Mouse (Mus musculus) stomach, postnatal 0 days (tissue): ENCODE measurements around the gene 2310022B05Rik. TPM values are rescaled to one million over a fixed set of nuclear protein-coding genes. Genes with fewer than 3 reads are reported as not detected.

Experiments used
- ATAC-seq: fragments of 200-750 bp; cut with Nextera tagmentation; 2 replicates; pipeline ENCODE4 v1.8.0; 2017; ENCODE audit not compliant: low FRiP score, low TSS enrichment
- DNase-seq: peaks from one replicate; pipeline ENCODE4 v3.0.0-alpha.2; 2016; ENCODE audit warnings: low spot score
- H3K27ac ChIP-seq: fragments of 300-500 bp; sonication (generic); replicated peaks from 2 replicates; pipeline ENCODE4 v1.5.1; 2014; ENCODE audit warnings: mild to moderate bottlenecking, control low read depth
- H3K27me3 ChIP-seq: fragments of 300-500 bp; sonication (generic); 2 replicates; pipeline ENCODE4 v1.6.1; 2014; ENCODE audit warnings: low read length; ENCODE audit not compliant: control insufficient read depth, insufficient read depth
- H3K36me3 ChIP-seq: fragments of 300-500 bp; sonication (generic); 2 replicates; pipeline ENCODE4 v1.6.1; 2014; ENCODE audit warnings: low read length, mixed read lengths; ENCODE audit not compliant: control insufficient read depth, insufficient read depth
- H3K4me1 ChIP-seq: fragments of 300-500 bp; sonication (generic); replicated peaks from 2 replicates; pipeline ENCODE4 v1.6.1; 2014; ENCODE audit warnings: antibody characterized with exemption; ENCODE audit not compliant: control insufficient read depth, insufficient read depth
- H3K4me2 ChIP-seq: fragments of 300-500 bp; sonication (generic); replicated peaks from 2 replicates; pipeline ENCODE4 v1.6.1; 2014; ENCODE audit warnings: low read depth, mild to moderate bottlenecking, control low read depth, moderate library complexity
- H3K4me3 ChIP-seq: fragments of 300-500 bp; sonication (generic); 2 replicates; pipeline ENCODE4 v1.5.1; 2014; ENCODE audit warnings: low read depth, low read length, control low read depth
- H3K9ac ChIP-seq: fragments of 300-500 bp; sonication (generic); 2 replicates; pipeline ENCODE4 v1.6.1; 2014; ENCODE audit warnings: mild to moderate bottlenecking, low read length, control low read depth, mixed read lengths
- H3K9me3 ChIP-seq: fragments of 300-500 bp; sonication (generic); 2 replicates; pipeline ENCODE4 v1.6.1; 2016; ENCODE audit warnings: low read length; ENCODE audit not compliant: control insufficient read depth
- CTCF ChIP-seq: IDR thresholded peaks from 2 replicates; pipeline ENCODE4 v1.5.1; 2016; ENCODE audit warnings: antibody characterized with exemption, low read depth, mild to moderate bottlenecking, moderate library complexity
- EP300 ChIP-seq: optimal IDR thresholded peaks from 2 replicates; pipeline ENCODE3; 2016; ENCODE audit warnings: antibody characterized with exemption
- WGBS: fragments of 180-500 bp; shearing (Covaris S2); extraction: QIAGEN DNeasy Blood & Tissue Kit; methylation state at CpG from one replicate; pipeline ENCODE4 v1.1.7; 2014; 5-methylcytosine and 5-hydroxymethylcytosine counted together
- polyA plus RNA-seq: library from polyadenylated mRNA; unstranded; fragments of >200 nt; fragmentation: Nextera tagmentation; extraction: Ambion mirVana; gene quantifications from 2 replicates; pipeline ENCODE4 v1.2.1, GENCODE M21; 2015

2310022B05Rik gene
- polyA plus RNA-seq, 1 experiment from 2014 or later = 17.9 TPM

GRCm38 (mm10) chr8:124657961-124658360 lies 5.2 kb downstream of the 2310022B05Rik start:
- Histone ChIP-seq H3K36me3 (no peaks in the 10 kb centered on the region), H3K27me3 (no peaks in the 10 kb centered on the region), H3K9me3 (no peaks in the 10 kb centered on the region), H3K4me3 (no peak overlapping the region), H3K4me1 (peaks cover 13% of the 10 kb centered on the region), H3K4me2 (no peak overlapping the region), H3K27ac (0 out of 2 replicates have a peak overlapping the region, but pooled peaks have one; percentile 1), H3K9ac (no peak overlapping the region)
- TF ChIP-seq EP300 (no peak), CTCF (no peak)
- DNase-seq (no peak), ATAC-seq (no peak)
- 70% methylated on average over 7 of the region's 7 CpGs for WGBS

GRCm38 (mm10) chr8:124653568-124654475 lies 9.3 kb downstream of the 2310022B05Rik start:
- Histone ChIP-seq H3K27ac (peak overlapping the region; percentile 77), H3K4me2 (no peak overlapping the region), H3K36me3 (no peaks in the 10 kb centered on the region), H3K27me3 (no peaks in the 10 kb centered on the region), H3K9me3 (no peaks in the 10 kb centered on the region), H3K4me1 (peaks cover 12% of the 10 kb centered on the region), H3K4me3 (no peak overlapping the region), H3K9ac (no peak overlapping the region)
- TF ChIP-seq CTCF = no peak
- no peak for TF ChIP-seq EP300
- no peak for ATAC-seq
- DNase-seq = no peak
- WGBS = 58% methylated on average over 28 of the region's 28 CpGs

GRCm38 (mm10) chr8:124652546-124652945 lies 10.6 kb downstream of the 2310022B05Rik start:
- WGBS = 8% methylated on average over 4 of the region's 4 CpGs
- TF ChIP-seq CTCF (no peak), EP300 (no peak)
- Histone ChIP-seq H3K9ac (no peak overlapping the region), H3K9me3 (no peaks in the 10 kb centered on the region), H3K36me3 (no peaks in the 10 kb centered on the region), H3K4me2 (no peak overlapping the region), H3K27ac (peak overlapping the region; percentile 77), H3K27me3 (no peaks in the 10 kb centered on the region), H3K4me1 (peaks cover 9% of the 10 kb centered on the region), H3K4me3 (no peak overlapping the region)
- peak; percentile 33 for DNase-seq
- ATAC-seq = peak; percentile 44; the same call in 1 of the 2 replicates

- Histone ChIP-seq H3K4me3 (no peak overlapping the region), H3K27ac (no peak overlapping the region), H3K4me2 (no peak overlapping the region), H3K9me3 (no peaks in the 10 kb centered on the region), H3K36me3 (no peaks in the 10 kb centered on the region), H3K27me3 (no peaks in the 10 kb centered on the region), H3K4me1 (peaks cover 9% of the 10 kb centered on the region), H3K9ac (no peak overlapping the region)
- ATAC-seq = peak; percentile 48; the same call in 1 of the 2 replicates
- 82% methylated on average over 20 of the region's 20 CpGs for WGBS
- no peak for TF ChIP-seq CTCF
- TF ChIP-seq EP300 = no peak
- peak; percentile 58 for DNase-seq
Measured at GRCm38 (mm10) chr8:124651776-124652175, 11.4 kb downstream of the 2310022B05Rik start.

- DNase-seq (no peak), ATAC-seq (peak; percentile 5; the same call in 1 of the 2 replicates)
- no peaks in the 10 kb centered on the region for H3K9me3 ChIP-seq
- H3K27ac ChIP-seq = no peak overlapping the region
- peaks cover 16% of the 10 kb centered on the region for H3K4me1 ChIP-seq
- H3K36me3 ChIP-seq = no peaks in the 10 kb centered on the region
- no peak overlapping the region for H3K4me2 ChIP-seq
- TF ChIP-seq EP300 = no peak
- TF ChIP-seq CTCF = no peak
- no peak overlapping the region for H3K4me3 ChIP-seq
- H3K9ac ChIP-seq = no peak overlapping the region
- no peaks in the 10 kb centered on the region for H3K27me3 ChIP-seq
Measured at GRCm38 (mm10) chr8:124648311-124648710, 14.9 kb downstream of the 2310022B05Rik start.
